Mouse (Mus musculus): Measurements from ENCODE around the gene Pakap. TPM values are rescaled to one million over a fixed set of nuclear protein-coding genes. Genes with fewer than 3 reads are reported as not detected.

Gene Pakap
- polyA plus RNA-seq, 1 experiment from 2014 or later: 30.1 TPM

DNA sequence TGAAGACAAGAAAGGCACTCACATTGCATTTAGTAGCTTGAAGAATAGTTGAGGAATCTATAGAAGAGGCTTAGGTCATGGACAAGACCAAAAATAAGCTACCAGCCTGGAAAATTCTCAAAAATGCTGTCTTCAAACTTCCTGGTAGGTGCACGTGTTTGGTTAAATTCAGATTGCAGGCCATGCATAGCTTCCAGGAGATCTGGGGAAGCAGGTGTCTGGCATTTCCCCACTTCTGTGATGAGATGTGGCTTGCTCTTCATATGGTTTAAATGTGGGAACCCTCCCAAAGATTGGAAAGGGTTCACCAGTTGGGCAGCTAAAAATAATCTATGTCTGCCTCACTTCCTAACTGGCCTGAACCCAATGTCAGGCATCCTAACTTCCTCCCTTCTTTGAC, 2.7 kb upstream of the Pakap start:
- no peak for ATAC-seq (ENCODE audit: insufficient number of reproducible peaks, insufficient read depth, low FRiP score, low read depth)
- Histone ChIP-seq H3K9ac (replicated peaks; ENCODE audit: low read depth, low read length) (no peak overlapping the region), H3K4me1 (ENCODE audit: control insufficient read depth, insufficient read depth, low read length) (peaks cover 5% of the 10 kb centered on the region; the same call in 1 of the 2 replicates), H3K4me2 (replicated peaks; ENCODE audit: low read depth, low read length) (no peak overlapping the region), H3K27me3 (ENCODE audit: control insufficient read depth, insufficient read depth, low read length) (no peaks in the 10 kb centered on the region), H3K27ac (ENCODE audit: low read length) (no peak overlapping the region), H3K36me3 (ENCODE audit: control insufficient read depth, insufficient read depth, low read length) (no peaks in the 10 kb centered on the region), H3K4me3 (ENCODE audit: low read depth, low read length) (no peak overlapping the region), H3K9me3 (ENCODE audit: control insufficient read depth, low read depth, low read length) (no peaks in the 10 kb centered on the region)
- 83% methylated on average over 1 of the region's 1 CpGs for WGBS

DNA sequence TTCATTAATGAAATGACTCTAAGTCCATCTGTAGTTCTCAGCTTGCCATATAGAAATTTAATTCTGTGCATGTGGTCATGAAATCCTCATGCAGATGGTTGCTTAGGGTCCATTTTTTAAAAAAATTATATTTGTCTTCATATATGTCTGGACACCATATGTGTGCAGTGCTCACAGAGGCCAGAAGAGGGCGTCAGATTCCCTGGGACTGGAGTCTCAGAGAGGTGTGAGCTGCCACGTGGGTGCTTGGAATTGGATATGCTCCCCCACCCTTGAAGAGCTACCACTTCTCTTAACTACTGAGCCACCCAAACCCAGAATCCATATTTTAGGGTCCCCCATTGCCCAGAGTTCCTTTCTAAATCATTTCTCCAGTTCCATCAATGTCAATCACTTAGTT, 2.2 kb upstream of the Pakap start:
- Histone ChIP-seq H3K9me3 (ENCODE audit: control insufficient read depth, low read depth, low read length) (no peaks in the 10 kb centered on the region), H3K27ac (ENCODE audit: low read length) (no peak overlapping the region), H3K4me3 (ENCODE audit: low read depth, low read length) (no peak overlapping the region), H3K27me3 (ENCODE audit: control insufficient read depth, insufficient read depth, low read length) (no peaks in the 10 kb centered on the region), H3K4me2 (replicated peaks; ENCODE audit: low read depth, low read length) (no peak overlapping the region), H3K9ac (replicated peaks; ENCODE audit: low read depth, low read length) (no peak overlapping the region), H3K36me3 (ENCODE audit: control insufficient read depth, insufficient read depth, low read length) (no peaks in the 10 kb centered on the region), H3K4me1 (ENCODE audit: control insufficient read depth, insufficient read depth, low read length) (peaks cover 5% of the 10 kb centered on the region; the same call in 1 of the 2 replicates)
- 58% methylated on average over 2 of the region's 2 CpGs for WGBS
- no peak for ATAC-seq (ENCODE audit: insufficient number of reproducible peaks, insufficient read depth, low FRiP score, low read depth)

DNA sequence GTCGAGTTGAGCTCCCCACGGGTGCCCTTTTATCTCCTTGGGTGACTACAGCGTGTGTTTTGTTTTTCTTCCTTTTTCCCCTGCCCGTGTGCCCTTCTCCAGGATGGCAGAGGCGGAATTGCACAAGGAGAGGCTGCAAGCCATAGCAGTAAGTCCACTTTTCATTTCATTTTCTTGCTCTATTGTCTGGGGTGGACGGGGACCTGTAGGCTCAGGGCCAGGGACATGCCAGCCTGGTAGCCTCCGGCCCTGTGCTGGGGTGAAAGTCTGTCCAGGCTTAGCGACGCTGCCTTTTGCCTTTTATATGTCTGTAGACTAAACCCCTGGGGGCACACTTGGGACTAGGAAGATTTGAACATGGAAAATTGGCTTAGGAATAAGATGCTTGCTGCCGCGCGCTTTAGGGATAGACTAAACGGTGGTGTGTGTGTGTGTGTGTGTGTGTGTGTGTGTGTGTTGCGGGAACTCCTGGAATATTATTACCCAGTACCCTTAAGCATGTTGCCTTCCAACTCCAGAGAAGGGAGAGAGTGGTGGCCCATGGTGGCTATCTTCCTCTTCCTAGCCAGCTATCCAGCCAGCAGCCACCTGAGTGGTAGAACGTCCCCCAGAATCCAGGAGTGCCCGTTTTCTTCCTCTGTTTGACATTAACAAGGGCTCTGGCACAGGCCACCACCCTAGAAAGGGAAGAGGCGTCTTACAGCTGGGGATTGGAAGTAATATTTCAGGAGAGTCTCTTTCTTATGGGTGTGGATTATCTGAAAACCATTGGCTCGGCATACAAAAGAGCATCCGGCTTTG, 489 bp downstream of the Pakap start:
- H3K36me3 ChIP-seq (ENCODE audit: control insufficient read depth, insufficient read depth, low read length): no peaks in the 10 kb centered on the region
- peak overlapping the region; percentile 47 for H3K4me3 ChIP-seq (ENCODE audit: low read depth, low read length)
- 42% methylated on average over 19 of the region's 19 CpGs for whole genome bisulfite sequencing
- ATAC-seq (ENCODE audit: insufficient number of reproducible peaks, insufficient read depth, low FRiP score, low read depth): no peak
- H3K27me3 ChIP-seq (ENCODE audit: control insufficient read depth, insufficient read depth, low read length): no peaks in the 10 kb centered on the region
- H3K9me3 ChIP-seq (ENCODE audit: control insufficient read depth, low read depth, low read length): no peaks in the 10 kb centered on the region
- H3K4me2 ChIP-seq (replicated peaks; ENCODE audit: low read depth, low read length): peak overlapping the region; percentile 61
- H3K9ac ChIP-seq (replicated peaks; ENCODE audit: low read depth, low read length): peak overlapping the region; percentile 68
- H3K4me1 ChIP-seq (ENCODE audit: control insufficient read depth, insufficient read depth, low read length): peaks cover 5% of the 10 kb centered on the region; the same call in 1 of the 2 replicates
- H3K27ac ChIP-seq (ENCODE audit: low read length): peak overlapping the region; percentile 68

DNA sequence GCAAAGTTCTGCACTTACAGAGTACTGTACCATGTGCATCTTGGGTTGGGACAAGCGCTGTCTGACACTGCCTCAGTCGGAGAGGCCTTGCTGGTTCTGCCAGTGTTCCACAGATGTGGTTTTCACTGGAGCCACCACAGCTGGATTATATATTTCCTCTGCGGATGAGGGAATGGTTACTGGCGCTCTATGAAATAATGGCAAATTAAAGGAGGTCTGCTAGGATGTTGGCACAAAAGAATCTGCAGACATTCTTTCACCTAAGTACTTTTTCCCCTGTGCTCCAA, 1.0 kb downstream of the Pakap start:
- no peaks in the 10 kb centered on the region for H3K27me3 ChIP-seq (ENCODE audit: control insufficient read depth, insufficient read depth, low read length)
- H3K27ac ChIP-seq (ENCODE audit: low read length): no peak overlapping the region; the same call in 1 of the 2 replicates
- H3K9ac ChIP-seq (replicated peaks; ENCODE audit: low read depth, low read length): peak overlapping the region; percentile 68; the same call in 1 of the 2 replicates
- H3K36me3 ChIP-seq (ENCODE audit: control insufficient read depth, insufficient read depth, low read length): no peaks in the 10 kb centered on the region
- H3K4me3 ChIP-seq (ENCODE audit: low read depth, low read length): peak overlapping the region; percentile 47
- ATAC-seq (ENCODE audit: insufficient number of reproducible peaks, insufficient read depth, low FRiP score, low read depth): no peak
- 72% methylated on average over 4 of the region's 4 CpGs for whole genome bisulfite sequencing
- H3K4me2 ChIP-seq (replicated peaks; ENCODE audit: low read depth, low read length): peak overlapping the region; percentile 61
- peaks cover 5% of the 10 kb centered on the region; the same call in 1 of the 2 replicates for H3K4me1 ChIP-seq (ENCODE audit: control insufficient read depth, insufficient read depth, low read length)
- no peaks in the 10 kb centered on the region for H3K9me3 ChIP-seq (ENCODE audit: control insufficient read depth, low read depth, low read length)

DNA sequence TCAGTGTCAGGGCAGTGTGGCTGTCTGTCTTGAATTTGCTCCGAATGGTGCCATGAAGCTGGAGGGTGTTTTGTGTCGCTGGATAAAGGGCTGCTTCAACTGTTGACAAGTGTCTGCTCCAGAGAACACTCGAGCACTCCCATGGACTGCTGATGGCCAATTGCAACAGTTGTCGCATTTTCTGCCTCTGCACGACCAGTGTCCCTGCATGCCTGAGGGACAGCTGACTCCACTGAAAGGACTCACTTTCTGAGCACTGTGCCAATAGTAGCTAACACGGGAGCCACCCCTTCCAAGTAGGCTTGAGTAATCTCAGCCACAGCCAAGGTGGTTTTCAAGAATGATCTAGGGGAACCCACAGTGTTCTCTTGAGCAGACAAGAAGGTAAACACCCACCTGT, 1.7 kb downstream of the Pakap start:
- Histone ChIP-seq H3K4me2 (replicated peaks; ENCODE audit: low read depth, low read length) (peak overlapping the region; percentile 61; the same call in 1 of the 2 replicates), H3K4me3 (ENCODE audit: low read depth, low read length) (peak overlapping the region; percentile 47), H3K36me3 (ENCODE audit: control insufficient read depth, insufficient read depth, low read length) (no peaks in the 10 kb centered on the region), H3K27me3 (ENCODE audit: control insufficient read depth, insufficient read depth, low read length) (no peaks in the 10 kb centered on the region), H3K27ac (ENCODE audit: low read length) (no peak overlapping the region), H3K9ac (replicated peaks; ENCODE audit: low read depth, low read length) (no peak overlapping the region), H3K9me3 (ENCODE audit: control insufficient read depth, low read depth, low read length) (no peaks in the 10 kb centered on the region), H3K4me1 (ENCODE audit: control insufficient read depth, insufficient read depth, low read length) (peaks cover 5% of the 10 kb centered on the region; the same call in 1 of the 2 replicates)
- WGBS: 63% methylated on average over 6 of the region's 6 CpGs
- no peak for ATAC-seq (ENCODE audit: insufficient number of reproducible peaks, insufficient read depth, low FRiP score, low read depth)

DNA sequence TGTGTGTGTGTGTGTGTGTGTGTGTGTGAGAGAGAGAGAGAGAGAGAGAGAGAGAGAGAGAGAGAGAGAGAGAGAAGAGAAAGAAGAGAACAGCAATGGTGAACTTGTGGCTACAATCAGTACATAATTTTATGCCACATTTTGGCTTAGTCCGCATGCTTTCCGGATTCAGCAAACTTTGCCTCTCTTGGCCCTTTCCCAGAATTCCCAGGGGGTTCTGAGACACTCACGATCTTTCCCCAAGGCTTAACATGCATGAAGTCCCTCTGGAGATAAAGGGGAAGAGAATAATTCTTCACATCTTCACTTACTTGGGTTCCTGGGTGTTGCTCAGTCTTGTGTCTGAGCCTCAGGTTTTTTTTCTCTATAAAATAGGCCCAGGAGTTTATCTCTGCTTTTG, 2.2 kb downstream of the Pakap start:
- Histone ChIP-seq H3K4me2 (replicated peaks; ENCODE audit: low read depth, low read length) (no peak overlapping the region), H3K27ac (ENCODE audit: low read length) (no peak overlapping the region), H3K27me3 (ENCODE audit: control insufficient read depth, insufficient read depth, low read length) (no peaks in the 10 kb centered on the region), H3K4me1 (ENCODE audit: control insufficient read depth, insufficient read depth, low read length) (peaks cover 5% of the 10 kb centered on the region; the same call in 1 of the 2 replicates), H3K4me3 (ENCODE audit: low read depth, low read length) (no peak overlapping the region), H3K9ac (replicated peaks; ENCODE audit: low read depth, low read length) (no peak overlapping the region), H3K36me3 (ENCODE audit: control insufficient read depth, insufficient read depth, low read length) (no peaks in the 10 kb centered on the region), H3K9me3 (ENCODE audit: control insufficient read depth, low read depth, low read length) (no peaks in the 10 kb centered on the region)
- 79% methylated on average over 3 of the region's 3 CpGs for WGBS
- no peak for ATAC-seq (ENCODE audit: insufficient number of reproducible peaks, insufficient read depth, low FRiP score, low read depth)

DNA sequence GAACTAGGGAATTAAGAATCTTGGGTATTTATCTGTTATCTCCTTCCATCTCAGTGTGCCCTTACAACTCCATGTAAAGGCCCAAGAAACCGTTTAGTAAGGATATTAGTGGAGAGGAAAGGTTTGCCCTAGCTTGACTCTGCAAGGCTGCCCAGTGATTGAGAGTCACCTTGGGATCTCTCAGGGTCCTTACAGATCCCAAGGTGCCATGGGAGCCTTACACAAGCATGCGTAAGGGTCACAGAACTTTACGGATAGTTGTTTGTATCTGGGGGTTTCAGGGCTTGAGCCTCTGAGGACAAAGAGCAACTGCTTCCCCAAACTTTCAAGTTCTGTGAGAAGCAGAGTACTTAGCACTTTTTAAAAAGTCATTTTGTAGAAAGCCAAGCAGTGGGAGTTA, 6.2 kb downstream of the Pakap start:
- Histone ChIP-seq H3K36me3 (ENCODE audit: control insufficient read depth, insufficient read depth, low read length) (no peaks in the 10 kb centered on the region), H3K27ac (ENCODE audit: low read length) (no peak overlapping the region), H3K9ac (replicated peaks; ENCODE audit: low read depth, low read length) (no peak overlapping the region), H3K27me3 (ENCODE audit: control insufficient read depth, insufficient read depth, low read length) (no peaks in the 10 kb centered on the region), H3K4me2 (replicated peaks; ENCODE audit: low read depth, low read length) (no peak overlapping the region), H3K4me1 (ENCODE audit: control insufficient read depth, insufficient read depth, low read length) (no peaks in the 10 kb centered on the region), H3K9me3 (ENCODE audit: control insufficient read depth, low read depth, low read length) (no peaks in the 10 kb centered on the region), H3K4me3 (ENCODE audit: low read depth, low read length) (no peak overlapping the region)
- ATAC-seq (ENCODE audit: insufficient number of reproducible peaks, insufficient read depth, low FRiP score, low read depth): no peak
- 92% methylated on average over 3 of the region's 3 CpGs for WGBS

DNA sequence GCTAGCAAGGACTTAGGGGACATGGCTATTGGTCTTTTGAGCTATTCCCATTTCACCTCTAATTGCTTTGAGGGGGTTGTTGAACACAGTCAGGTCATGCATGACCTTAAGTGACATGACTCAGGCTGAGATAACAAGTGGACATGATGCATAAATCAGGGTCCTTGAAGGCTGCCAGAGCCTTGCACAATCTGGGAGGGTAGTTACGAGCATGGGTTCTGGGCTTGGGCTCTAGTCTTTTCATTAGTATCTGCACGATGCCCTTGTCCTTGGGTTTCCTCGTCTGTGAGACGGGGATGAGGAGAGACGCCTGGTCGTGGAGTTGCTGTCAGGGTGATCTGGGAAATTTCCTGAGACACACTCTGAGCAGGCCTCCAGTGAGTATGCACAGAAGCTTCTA, 6.7 kb downstream of the Pakap start:
- H3K9me3 ChIP-seq (ENCODE audit: control insufficient read depth, low read depth, low read length): no peaks in the 10 kb centered on the region
- H3K4me1 ChIP-seq (ENCODE audit: control insufficient read depth, insufficient read depth, low read length): no peaks in the 10 kb centered on the region
- H3K4me3 ChIP-seq (ENCODE audit: low read depth, low read length): no peak overlapping the region
- 70% methylated on average over 6 of the region's 6 CpGs for WGBS
- no peak overlapping the region for H3K4me2 ChIP-seq (replicated peaks; ENCODE audit: low read depth, low read length)
- H3K27ac ChIP-seq (ENCODE audit: low read length): no peak overlapping the region
- H3K27me3 ChIP-seq (ENCODE audit: control insufficient read depth, insufficient read depth, low read length): no peaks in the 10 kb centered on the region
- no peak overlapping the region for H3K9ac ChIP-seq (replicated peaks; ENCODE audit: low read depth, low read length)
- no peaks in the 10 kb centered on the region for H3K36me3 ChIP-seq (ENCODE audit: control insufficient read depth, insufficient read depth, low read length)
- ATAC-seq (ENCODE audit: insufficient number of reproducible peaks, insufficient read depth, low FRiP score, low read depth): no peak

DNA sequence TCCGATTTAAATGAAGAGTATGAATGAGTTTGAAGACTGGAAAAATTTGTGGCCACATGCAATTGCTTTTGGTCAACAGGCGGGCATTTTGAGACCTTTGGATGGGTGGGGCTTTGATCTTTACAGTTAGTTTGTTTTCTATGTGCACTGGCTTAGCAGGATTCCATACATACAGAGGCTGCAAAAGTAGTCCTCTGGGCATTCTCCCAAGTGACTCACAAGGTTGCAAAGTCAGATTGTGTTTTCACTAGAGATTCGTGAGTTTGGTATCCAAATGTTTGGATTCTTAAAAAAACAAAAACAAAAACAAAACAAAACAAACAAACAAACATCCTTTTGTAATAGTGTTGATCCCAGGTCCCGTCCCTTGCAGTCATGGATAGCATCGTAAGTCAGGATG, 7.7 kb downstream of the Pakap start:
- Histone ChIP-seq H3K36me3 (ENCODE audit: control insufficient read depth, insufficient read depth, low read length) (no peaks in the 10 kb centered on the region), H3K9ac (replicated peaks; ENCODE audit: low read depth, low read length) (no peak overlapping the region), H3K4me2 (replicated peaks; ENCODE audit: low read depth, low read length) (no peak overlapping the region), H3K4me3 (ENCODE audit: low read depth, low read length) (no peak overlapping the region), H3K27me3 (ENCODE audit: control insufficient read depth, insufficient read depth, low read length) (no peaks in the 10 kb centered on the region), H3K4me1 (ENCODE audit: control insufficient read depth, insufficient read depth, low read length) (no peaks in the 10 kb centered on the region), H3K27ac (ENCODE audit: low read length) (no peak overlapping the region), H3K9me3 (ENCODE audit: control insufficient read depth, low read depth, low read length) (no peaks in the 10 kb centered on the region)
- no peak for ATAC-seq (ENCODE audit: insufficient number of reproducible peaks, insufficient read depth, low FRiP score, low read depth)
- 78% methylated on average over 5 of the region's 5 CpGs for WGBS
